Mouse (Mus musculus): ENCODE results near the gene Gabrr2. TPM values are rescaled to one million over a fixed set of nuclear protein-coding genes. Genes with fewer than 3 reads are reported as not detected.
A peak's percentile ranks its signal among the peaks of the same experiment; 100 is the strongest.

The Gabrr2 gene
- polyA plus RNA-seq, 1 experiment, result 0.11 TPM

DNA sequence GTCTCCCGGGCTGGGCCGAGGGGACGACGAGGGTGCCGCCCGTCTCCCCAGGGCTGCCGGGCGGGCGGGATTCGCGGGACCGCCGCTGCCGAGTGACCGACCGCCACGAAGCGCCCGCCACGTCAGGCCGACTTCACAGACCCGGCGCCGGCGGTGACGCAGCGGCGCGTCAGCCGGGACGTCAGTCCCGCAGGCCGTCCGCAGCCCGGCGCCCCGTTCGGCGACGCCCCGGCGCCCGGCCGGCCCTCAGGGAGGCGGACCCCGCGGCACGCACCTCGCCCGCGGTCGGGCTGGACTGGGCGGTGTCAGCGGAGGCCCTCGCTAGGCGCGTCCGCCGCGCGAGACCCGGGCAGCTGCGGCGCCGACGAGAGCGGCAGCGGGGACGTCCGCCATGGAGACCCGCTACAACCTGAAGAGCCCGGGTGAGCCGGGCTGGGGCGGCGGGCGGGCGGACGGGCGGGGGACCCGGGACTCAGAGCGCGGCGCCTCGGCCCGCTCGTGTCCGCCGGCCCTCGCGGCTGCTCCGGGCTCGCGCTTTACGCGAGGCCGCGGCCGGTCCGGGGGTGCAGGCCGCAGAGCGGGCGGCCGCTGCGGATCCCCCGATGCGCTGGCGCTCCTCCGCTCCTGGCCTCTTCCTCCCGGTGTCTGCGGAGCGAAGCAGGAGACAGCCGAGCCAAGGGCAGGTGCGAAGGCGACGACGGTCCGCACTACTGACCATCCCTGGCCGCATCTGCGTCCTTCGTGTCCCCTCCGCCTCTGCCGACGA, 31.4 kb upstream of the Gabrr2 start, which contains the start of gene Ube2j1:
TSS of gene Ube2j1 (plus strand) at position 222 of the 766 bp plus-strand sequence.
- peak within 1 kb of the TSS; percentile 98 for H3ac ChIP-seq (ENCODE audit: control insufficient read depth, insufficient read length, low read depth)
- peaks cover 59% of the 10 kb centered on the region for H3K79me2 ChIP-seq (ENCODE audit: control insufficient read depth, insufficient read depth)
- peaks cover 6% of the 10 kb centered on the region for H3K36me3 ChIP-seq (ENCODE audit: control insufficient read depth, insufficient read depth)
- H3K4me3 ChIP-seq (ENCODE audit: insufficient read depth, poor library complexity, severe bottlenecking), result peak within 1 kb of the TSS; percentile 84
- H3K79me3 ChIP-seq (ENCODE audit: low read depth), result peaks cover 46% of the 10 kb centered on the region
- H3K27me3 ChIP-seq (ENCODE audit: control insufficient read depth, insufficient read depth, insufficient read length), result no peaks in the 10 kb centered on the region
- no peak for TF ChIP-seq USF1 (IDR thresholded peaks at IDR 0.05; ENCODE audit: low read depth)
- TF ChIP-seq CTCF (IDR thresholded peaks at IDR 0.05; ENCODE audit: control insufficient read depth, insufficient read depth, insufficient read length), result no peak
- TF ChIP-seq MYOD1 (IDR thresholded peaks at IDR 0.05; ENCODE audit: control insufficient read depth, insufficient read length, low read depth), result no peak
- no peak for TF ChIP-seq FOSL1 (IDR thresholded peaks at IDR 0.05; ENCODE audit: insufficient read depth, low read length, poor library complexity, severe bottlenecking)
- TF ChIP-seq MYOG (IDR thresholded peaks at IDR 0.05; ENCODE audit: control insufficient read depth, extremely low read depth, insufficient read length), result no peak
- TF ChIP-seq MAX (IDR thresholded peaks at IDR 0.05), result no peak
- TF ChIP-seq CEBPB (IDR thresholded peaks at IDR 0.05; ENCODE audit: low read depth), result no peak

DNA sequence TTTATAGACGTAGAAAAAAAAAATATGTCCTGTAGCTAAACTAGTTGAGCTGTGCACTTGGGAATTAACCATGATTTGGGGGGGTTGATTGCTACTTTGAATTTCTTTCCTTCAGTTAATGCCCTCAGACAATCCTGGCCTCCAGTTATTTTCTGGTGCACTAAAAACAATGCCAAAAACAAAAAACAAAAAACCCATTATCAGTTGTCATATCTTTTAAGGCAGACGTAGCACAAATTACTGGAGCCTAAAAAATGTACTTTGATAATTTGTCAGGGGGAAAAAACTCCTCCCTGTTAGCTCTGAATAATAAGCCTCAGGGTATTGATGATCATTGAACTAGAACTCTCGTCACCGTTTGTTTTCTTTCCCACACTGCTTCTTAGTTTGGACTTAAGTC, 30.8 kb upstream of the Gabrr2 start:
- Histone ChIP-seq H3K36me3 (ENCODE audit: control insufficient read depth, insufficient read depth) (peaks cover 13% of the 10 kb centered on the region), H3K27me3 (ENCODE audit: control insufficient read depth, insufficient read depth, insufficient read length) (no peaks in the 10 kb centered on the region), H3K79me2 (ENCODE audit: control insufficient read depth, insufficient read depth) (peaks cover 66% of the 10 kb centered on the region), H3K79me3 (ENCODE audit: low read depth) (peaks cover 53% of the 10 kb centered on the region), H3ac (ENCODE audit: control insufficient read depth, insufficient read length, low read depth) (no peak overlapping the region), H3K4me3 (ENCODE audit: insufficient read depth, poor library complexity, severe bottlenecking) (peak overlapping the region; percentile 84)
- TF ChIP-seq USF1 (IDR thresholded peaks at IDR 0.05; ENCODE audit: low read depth) (no peak), FOSL1 (IDR thresholded peaks at IDR 0.05; ENCODE audit: insufficient read depth, low read length, poor library complexity, severe bottlenecking) (no peak), MYOG (IDR thresholded peaks at IDR 0.05; ENCODE audit: control insufficient read depth, extremely low read depth, insufficient read length) (no peak), CTCF (IDR thresholded peaks at IDR 0.05; ENCODE audit: control insufficient read depth, insufficient read depth, insufficient read length) (no peak), MYOD1 (IDR thresholded peaks at IDR 0.05; ENCODE audit: control insufficient read depth, insufficient read length, low read depth) (no peak), MAX (IDR thresholded peaks at IDR 0.05) (no peak), CEBPB (IDR thresholded peaks at IDR 0.05; ENCODE audit: low read depth) (no peak)

DNA sequence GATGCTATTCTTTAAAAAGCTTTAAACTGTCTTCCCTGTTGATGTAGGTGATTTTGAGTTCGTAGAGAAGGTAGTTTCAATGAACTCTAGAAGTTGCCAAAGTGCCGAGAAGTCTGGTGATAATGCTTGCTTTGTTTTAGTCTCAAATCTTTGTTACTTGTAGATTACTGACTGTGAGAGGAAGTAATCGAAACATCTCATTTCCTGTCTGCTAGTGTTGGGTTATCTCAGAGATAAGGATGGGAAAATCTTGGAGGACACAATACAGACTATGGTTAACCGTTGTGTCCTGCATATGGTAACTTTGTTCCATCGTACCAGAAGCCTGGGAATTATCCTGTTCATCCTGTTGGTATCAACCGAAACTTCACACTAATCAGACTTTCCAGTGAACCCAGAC, 29.3 kb upstream of the Gabrr2 start:
- H3K4me3 ChIP-seq (ENCODE audit: insufficient read depth, poor library complexity, severe bottlenecking), result no peak overlapping the region
- H3K27me3 ChIP-seq (ENCODE audit: control insufficient read depth, insufficient read depth, insufficient read length), result no peaks in the 10 kb centered on the region
- TF ChIP-seq CTCF (IDR thresholded peaks at IDR 0.05; ENCODE audit: control insufficient read depth, insufficient read depth, insufficient read length) (no peak), MAX (IDR thresholded peaks at IDR 0.05) (no peak), MYOG (IDR thresholded peaks at IDR 0.05; ENCODE audit: control insufficient read depth, extremely low read depth, insufficient read length) (no peak), USF1 (IDR thresholded peaks at IDR 0.05; ENCODE audit: low read depth) (no peak), MYOD1 (IDR thresholded peaks at IDR 0.05; ENCODE audit: control insufficient read depth, insufficient read length, low read depth) (no peak), FOSL1 (IDR thresholded peaks at IDR 0.05; ENCODE audit: insufficient read depth, low read length, poor library complexity, severe bottlenecking) (no peak), CEBPB (IDR thresholded peaks at IDR 0.05; ENCODE audit: low read depth) (no peak)
- peaks cover 20% of the 10 kb centered on the region for H3K36me3 ChIP-seq (ENCODE audit: control insufficient read depth, insufficient read depth)
- H3K79me3 ChIP-seq (ENCODE audit: low read depth), result peaks cover 58% of the 10 kb centered on the region
- no peak overlapping the region for H3ac ChIP-seq (ENCODE audit: control insufficient read depth, insufficient read length, low read depth)
- H3K79me2 ChIP-seq (ENCODE audit: control insufficient read depth, insufficient read depth), result peaks cover 76% of the 10 kb centered on the region

DNA sequence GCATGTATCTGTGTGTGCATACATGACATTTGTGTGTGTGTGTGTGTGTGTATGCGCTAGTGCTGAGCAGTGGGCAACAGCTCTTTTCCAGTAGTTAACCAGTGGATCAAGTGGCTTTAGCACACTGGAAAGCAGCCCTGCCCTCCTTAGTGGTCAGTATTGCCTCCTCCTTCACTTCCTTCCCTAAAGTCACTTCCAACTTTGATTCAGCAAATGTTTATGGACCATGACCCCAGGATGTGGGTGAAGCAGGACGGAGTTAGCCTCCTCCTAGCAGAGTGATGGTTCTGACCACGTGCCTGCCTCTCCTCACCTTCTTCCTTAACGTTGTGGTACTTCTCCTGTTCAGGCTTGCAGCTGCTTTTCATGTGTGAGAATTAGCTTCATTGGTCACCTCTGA, 23.0 kb upstream of the Gabrr2 start:
- H3K79me2 ChIP-seq (ENCODE audit: control insufficient read depth, insufficient read depth), result peaks cover 35% of the 10 kb centered on the region
- no peak overlapping the region for H3K4me3 ChIP-seq (ENCODE audit: insufficient read depth, poor library complexity, severe bottlenecking)
- no peaks in the 10 kb centered on the region for H3K27me3 ChIP-seq (ENCODE audit: control insufficient read depth, insufficient read depth, insufficient read length)
- H3ac ChIP-seq (ENCODE audit: control insufficient read depth, insufficient read length, low read depth), result no peak overlapping the region
- peaks cover 66% of the 10 kb centered on the region for H3K36me3 ChIP-seq (ENCODE audit: control insufficient read depth, insufficient read depth)
- peak; percentile 34 for TF ChIP-seq USF1 (IDR thresholded peaks at IDR 0.05; ENCODE audit: low read depth)
- TF ChIP-seq CTCF (IDR thresholded peaks at IDR 0.05; ENCODE audit: control insufficient read depth, insufficient read depth, insufficient read length), result no peak
- peaks cover 32% of the 10 kb centered on the region for H3K79me3 ChIP-seq (ENCODE audit: low read depth)

- H3K4me3 ChIP-seq (ENCODE audit: insufficient read depth, poor library complexity, severe bottlenecking), result no peak overlapping the region
- H3ac ChIP-seq (ENCODE audit: control insufficient read depth, insufficient read length, low read depth), result no peak overlapping the region
- no peaks in the 10 kb centered on the region for H3K79me2 ChIP-seq (ENCODE audit: control insufficient read depth, insufficient read depth)
- TF ChIP-seq USF1 (IDR thresholded peaks at IDR 0.05; ENCODE audit: low read depth) (no peak), MYOD1 (IDR thresholded peaks at IDR 0.05; ENCODE audit: control insufficient read depth, insufficient read length, low read depth) (no peak), FOSL1 (IDR thresholded peaks at IDR 0.05; ENCODE audit: insufficient read depth, low read length, poor library complexity, severe bottlenecking) (no peak), CTCF (IDR thresholded peaks at IDR 0.05; ENCODE audit: control insufficient read depth, insufficient read depth, insufficient read length) (no peak), CEBPB (IDR thresholded peaks at IDR 0.05; ENCODE audit: low read depth) (no peak), MYOG (IDR thresholded peaks at IDR 0.05; ENCODE audit: control insufficient read depth, extremely low read depth, insufficient read length) (no peak), MAX (IDR thresholded peaks at IDR 0.05) (no peak)
- no peaks in the 10 kb centered on the region for H3K79me3 ChIP-seq (ENCODE audit: low read depth)
- no peaks in the 10 kb centered on the region for H3K27me3 ChIP-seq (ENCODE audit: control insufficient read depth, insufficient read depth, insufficient read length)
- peaks cover 71% of the 10 kb centered on the region for H3K36me3 ChIP-seq (ENCODE audit: control insufficient read depth, insufficient read depth)
Measured at GRCm38 (mm10) chr4:33049601-33050000, 13.2 kb upstream of the Gabrr2 start.
